Mouse (Mus musculus) retina, adult 2 months (tissue): Measurements from ENCODE around the gene AB124611.
A peak's percentile ranks its signal among the peaks of the same experiment; 100 is the strongest.
"Not testable (repeated sequence)": the region's sequence is repeated elsewhere in the genome, so short reads cannot be mapped to it uniquely, and the experiment has no call there.

ENCODE experiments used
- DNase-seq: peaks from one replicate; pipeline ENCODE4 v3.0.0-alpha.2; 2012; ENCODE audit warnings: low read depth, low spot score

The AB124611 gene

GRCm38 (mm10) chr9:21525142-21525936 lies 637 bp upstream of the AB124611 start:
- no peak for DNase-seq

- no peak for DNase-seq
Observed at GRCm38 (mm10) chr9:21526634-21526944, 613 bp downstream of the AB124611 start.

DNA sequence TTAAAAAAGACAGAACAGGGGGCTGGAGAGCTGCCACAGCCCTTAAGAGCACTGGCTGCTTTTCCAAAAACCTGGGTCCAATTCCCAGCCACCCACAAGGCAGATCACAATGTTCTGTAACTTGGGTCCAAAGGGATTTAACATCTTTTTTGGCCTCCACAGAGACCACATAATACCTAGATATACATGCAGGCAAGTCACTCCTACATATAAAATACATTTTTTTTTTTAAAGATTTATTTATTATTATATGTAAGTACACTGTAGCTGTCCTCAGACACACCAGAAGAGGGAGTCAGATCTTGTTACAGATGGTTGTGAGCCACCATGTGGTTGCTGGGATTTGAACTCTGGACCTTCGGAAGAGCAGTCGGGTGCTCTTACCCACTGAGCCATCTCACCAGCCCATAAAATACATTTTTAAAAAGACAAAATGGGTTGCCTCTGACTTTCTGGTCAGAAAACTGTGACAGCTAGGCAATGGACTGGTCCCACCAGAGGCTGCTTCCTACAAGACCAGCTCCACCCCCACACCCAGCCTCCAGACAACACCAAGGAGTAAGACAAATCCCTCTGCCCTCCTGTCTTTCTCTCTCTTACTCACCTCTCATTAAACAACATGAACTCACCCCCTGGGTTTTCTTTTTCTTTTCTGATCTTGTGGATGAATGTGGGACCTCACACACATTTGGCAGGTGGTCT lies 1.3 kb downstream of the AB124611 start:
- no peak for DNase-seq

DNA sequence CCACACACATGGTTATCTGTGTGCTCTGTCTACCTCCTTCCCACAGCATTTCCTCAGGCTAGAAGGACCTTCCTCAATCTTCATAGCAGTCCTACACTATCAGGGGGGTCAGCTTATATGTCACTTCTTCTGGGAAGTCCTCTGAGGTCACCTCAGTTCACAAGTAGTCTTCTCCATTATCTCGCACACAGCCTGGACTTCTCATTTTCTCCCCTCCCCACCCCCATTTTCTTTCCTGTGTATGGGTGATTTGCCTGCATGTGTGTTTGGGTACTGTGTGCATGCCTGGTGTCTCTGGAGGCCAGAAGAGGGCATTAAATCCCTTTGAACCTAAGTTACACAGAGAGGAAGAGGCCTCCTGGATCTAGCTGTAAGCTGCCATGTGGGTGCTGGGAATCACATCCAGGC lies 1.9 kb downstream of the AB124611 start:
- no peak for DNase-seq

- no peak for DNase-seq
Observed at GRCm38 (mm10) chr9:21536501-21536900, 10.5 kb downstream of the AB124611 start.

GRCm38 (mm10) chr9:21537009-21537408 lies 11.0 kb downstream of the AB124611 start:
- DNase-seq, result no peak

GRCm38 (mm10) chr9:21539981-21540753 lies 14.2 kb downstream of the AB124611 start:
- DNase-seq, result no peak

DNA sequence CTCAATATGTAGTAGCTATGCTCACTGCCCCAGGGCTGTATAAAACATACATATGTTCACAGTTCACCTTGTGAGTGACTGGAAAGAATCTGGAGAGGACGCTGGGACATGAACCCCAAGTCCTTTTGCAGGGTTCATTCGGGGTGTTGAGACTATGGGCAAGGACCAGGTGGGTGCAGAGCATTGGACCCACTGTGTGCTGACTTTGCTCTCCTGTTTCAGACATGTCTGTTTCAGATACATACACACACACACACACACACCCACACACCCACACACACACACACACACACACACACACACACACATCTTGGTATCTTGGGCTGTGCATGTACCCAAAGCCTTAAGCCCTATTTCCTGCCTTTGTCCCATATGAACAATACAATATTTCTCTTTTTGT lies 16.0 kb downstream of the AB124611 start:
- not testable (repeated sequence) for DNase-seq

GRCm38 (mm10) chr9:21545351-21545915 lies 19.5 kb downstream of the AB124611 start:
- no peak for DNase-seq

DNA sequence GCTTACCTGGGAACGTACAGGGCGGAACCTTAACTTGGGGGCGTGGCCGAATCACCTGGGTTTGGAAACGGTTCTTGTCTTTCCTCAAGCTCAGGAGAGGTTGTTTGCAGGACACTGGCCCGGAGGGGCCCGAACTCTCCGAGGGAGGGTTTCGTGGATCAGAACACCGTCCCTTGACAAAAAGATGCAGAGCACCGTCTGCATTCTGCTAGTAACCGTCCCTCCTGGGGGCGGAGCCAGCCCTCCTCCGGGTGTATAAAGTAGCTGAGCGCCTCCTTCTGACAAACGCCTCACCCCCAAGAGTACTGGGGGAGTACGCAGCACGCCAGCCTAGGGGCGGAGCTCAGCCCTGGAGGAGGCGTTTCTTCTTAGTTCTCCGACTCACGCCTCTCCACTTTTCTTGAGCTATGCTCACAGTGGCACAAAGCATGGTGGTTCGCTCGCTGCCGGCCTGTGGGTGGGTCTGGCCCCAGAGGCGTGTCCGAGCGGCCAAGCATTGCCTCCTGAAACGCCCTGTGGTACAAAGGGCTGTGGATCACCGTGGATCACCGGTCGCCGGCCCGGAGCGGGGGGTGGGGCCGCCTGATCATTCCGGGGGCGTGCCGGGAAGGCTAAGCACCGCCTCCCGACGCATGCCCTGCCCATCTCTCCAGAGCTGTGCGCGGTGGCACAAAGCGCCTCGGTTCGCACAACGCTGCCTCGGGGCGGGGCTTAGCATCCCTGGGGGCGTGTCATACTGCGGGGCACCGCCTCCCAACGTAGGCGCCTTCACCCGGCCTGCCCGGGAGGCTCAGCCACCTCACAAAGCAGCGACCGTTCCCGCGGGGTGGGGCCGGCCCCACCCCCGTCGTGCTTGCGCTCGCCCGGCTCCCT lies 20.2 kb downstream of the AB124611 start:
- DNase-seq, result peak; percentile 96

- DNase-seq, result no peak
Observed at GRCm38 (mm10) chr9:21546789-21547074, 20.8 kb downstream of the AB124611 start, which contains the start of gene Carm1. Gene Carm1 (plus strand): TSS chr9:21546894.

DNA sequence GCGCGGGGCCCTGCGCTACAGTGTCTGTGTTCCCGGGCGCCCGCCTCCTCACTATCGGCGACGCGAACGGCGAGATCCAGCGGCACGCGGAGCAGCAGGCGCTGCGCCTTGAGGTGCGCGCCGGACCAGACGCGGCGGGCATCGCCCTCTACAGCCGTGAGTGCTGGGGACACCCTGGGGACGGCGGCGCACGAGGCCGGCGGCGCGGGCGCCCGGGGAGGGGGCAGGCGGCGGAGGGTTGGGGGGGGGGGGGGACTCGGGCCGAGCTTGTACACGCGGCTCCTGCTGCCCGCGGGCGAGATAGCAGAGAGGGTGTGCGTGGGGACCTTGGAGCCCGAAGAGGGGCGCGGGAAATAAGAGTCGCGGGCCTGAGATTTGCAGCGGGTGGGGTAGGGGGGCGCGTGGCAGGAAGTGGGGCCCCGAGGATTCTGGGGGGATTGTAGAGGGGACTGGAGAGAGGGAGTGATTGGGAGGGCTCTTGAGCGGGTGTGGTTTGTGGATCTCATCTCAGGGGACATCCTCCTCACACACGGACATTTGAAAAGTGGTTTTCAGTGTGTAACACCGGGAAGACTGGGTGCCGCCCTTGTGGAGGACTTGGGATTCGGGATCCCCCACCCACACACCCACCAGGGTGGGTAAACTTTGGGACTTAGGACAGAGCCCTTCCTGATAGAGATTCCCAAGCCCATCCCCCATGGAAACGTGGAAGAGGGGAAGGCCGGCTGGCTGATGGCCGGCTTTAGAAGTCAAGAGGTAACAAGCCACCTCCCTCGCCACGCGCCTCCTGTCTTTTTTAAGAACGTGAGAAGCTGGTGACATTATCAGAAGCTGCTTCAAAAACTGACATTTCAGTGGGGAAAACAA lies 21.3 kb downstream of the AB124611 start:
- peak; percentile 33 for DNase-seq

DNA sequence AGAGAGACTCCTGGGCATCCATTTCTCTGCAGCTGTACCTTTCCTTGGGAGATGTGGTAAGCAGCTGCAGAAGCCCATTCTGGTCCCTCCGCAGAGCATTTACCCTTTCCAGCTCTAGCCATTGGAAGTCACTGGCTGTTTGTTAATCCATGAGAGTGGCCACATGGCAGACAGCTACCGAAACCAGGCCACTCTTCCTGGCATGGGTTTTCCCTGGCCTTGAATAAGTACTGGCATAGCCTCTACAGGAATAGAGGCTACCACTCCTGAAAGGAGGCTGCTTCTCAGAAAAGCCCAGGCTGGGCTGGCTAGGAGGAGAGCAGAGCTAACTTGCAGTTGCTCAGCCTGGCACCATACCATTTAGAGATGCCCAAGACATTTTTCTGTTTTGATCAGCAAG lies 25.1 kb downstream of the AB124611 start:
- DNase-seq, result no peak

GRCm38 (mm10) chr9:21553607-21554273 lies 27.8 kb downstream of the AB124611 start:
- DNase-seq, result no peak

DNA sequence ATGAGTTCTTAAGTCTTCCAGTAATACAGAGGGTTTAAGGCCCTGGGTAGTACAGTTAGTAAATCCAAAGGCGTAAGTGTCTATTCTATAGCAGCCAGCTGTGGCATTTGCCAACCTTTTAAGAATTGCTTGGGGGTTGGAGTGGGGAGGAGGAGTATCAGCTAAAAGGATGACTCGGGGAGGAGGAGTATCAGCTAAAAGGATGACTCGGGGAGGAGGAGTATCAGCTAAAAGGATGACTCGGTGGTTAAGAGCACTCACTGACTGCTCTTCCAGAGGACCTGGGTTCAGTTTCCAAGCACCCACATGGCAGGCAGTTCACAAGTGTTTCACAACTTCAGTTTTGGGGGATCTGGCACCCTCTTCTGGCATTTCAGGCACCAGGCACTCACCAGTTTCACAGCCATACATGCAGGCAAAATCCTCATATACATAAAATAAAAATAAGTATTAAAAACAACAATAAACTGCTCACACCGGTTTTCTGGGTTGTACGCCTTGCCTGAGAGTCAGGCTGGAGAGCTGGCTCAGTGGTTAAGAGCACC lies 29.3 kb downstream of the AB124611 start:
- no peak for DNase-seq

- DNase-seq, result no peak
Observed at GRCm38 (mm10) chr9:21556996-21557395, 31.0 kb downstream of the AB124611 start.

DNA sequence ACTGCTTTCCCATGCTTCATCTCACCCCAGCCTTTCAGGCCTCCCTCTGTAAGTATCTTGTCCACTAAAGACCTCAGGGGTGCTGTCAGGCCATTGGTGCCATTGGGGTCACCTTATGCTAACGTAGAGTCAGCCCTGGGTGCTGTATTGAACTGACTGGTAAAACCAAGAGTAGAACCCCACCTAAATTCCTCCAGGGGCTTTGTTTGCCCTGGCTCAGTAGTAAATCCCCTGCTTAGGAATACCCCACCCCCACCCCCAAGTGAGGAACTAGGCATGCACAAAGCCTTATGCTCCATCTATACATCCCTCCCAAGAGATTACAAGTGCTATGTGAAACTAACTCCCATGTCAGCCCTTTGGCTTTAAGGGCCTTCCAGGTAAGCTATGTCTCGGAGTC lies 31.6 kb downstream of the AB124611 start:
- DNase-seq, result no peak

DNA sequence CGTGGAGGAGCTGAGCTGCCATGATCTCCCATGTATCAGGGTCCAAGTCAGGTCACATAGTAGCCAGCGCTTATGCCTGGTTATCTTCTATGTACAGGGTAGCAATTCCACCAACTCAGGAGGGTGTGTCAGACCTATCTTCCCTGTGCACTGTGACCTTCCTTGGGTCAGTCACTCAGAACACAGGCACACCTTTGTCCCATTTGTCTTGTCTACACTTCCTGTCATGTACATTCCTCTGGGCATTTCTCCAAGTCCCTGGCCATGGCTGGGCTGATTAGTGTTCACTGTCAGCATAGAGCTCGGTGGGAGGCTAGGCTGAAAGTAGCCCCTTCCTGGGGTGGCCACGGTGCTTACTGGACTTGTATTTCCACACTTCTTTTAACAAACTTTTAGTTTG lies 32.4 kb downstream of the AB124611 start:
- DNase-seq, result no peak

DNA sequence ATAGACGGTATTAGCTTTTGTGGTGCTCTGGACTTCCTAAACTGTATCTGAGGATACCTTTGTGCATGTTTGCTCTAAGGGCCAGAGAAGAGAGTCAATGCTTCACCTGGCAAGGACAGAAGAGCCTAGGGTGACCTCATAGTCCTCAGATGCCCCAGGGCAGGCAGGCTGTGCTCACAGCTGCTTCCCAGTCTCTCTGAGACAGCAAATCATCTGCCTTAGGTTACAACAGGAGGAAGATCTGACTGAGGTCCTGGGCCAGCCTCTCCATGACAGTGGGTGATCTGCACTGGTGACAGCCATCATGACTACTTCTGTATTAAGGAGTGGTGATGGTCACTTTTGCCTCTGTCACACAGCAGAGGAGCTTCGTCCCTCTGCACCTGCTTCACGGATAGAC lies 33.2 kb downstream of the AB124611 start:
- DNase-seq, result no peak

- DNase-seq, result no peak
Observed at GRCm38 (mm10) chr9:21564420-21564819, 38.4 kb downstream of the AB124611 start.
